Mouse (Mus musculus): Measurements from ENCODE around the gene Iqcc. TPM values are rescaled to one million over a fixed set of nuclear protein-coding genes. Genes with fewer than 3 reads are reported as not detected.

Gene Iqcc
- polyA plus RNA-seq, 1 experiment, result 14.6 TPM

- Histone ChIP-seq H3K4me3 (ENCODE audit: insufficient read depth, low read depth, low read length) (no peak overlapping the region), H3K4me1 (ENCODE audit: control insufficient read depth, insufficient read depth, insufficient read length, low read length) (peaks cover 11% of the 10 kb centered on the region), H3K27ac (replicated peaks; ENCODE audit: low read depth, low read length) (no peak overlapping the region)
Observed at GRCm38 (mm10) chr4:129575171-129575844, 43.6 kb downstream of the Iqcc start.

- no peak within 1 kb of the TSS for H3K4me3 ChIP-seq (ENCODE audit: insufficient read depth, low read depth, low read length)
- peaks cover 7% of the 10 kb centered on the region for H3K4me1 ChIP-seq (ENCODE audit: control insufficient read depth, insufficient read depth, insufficient read length, low read length)
- H3K27ac ChIP-seq (replicated peaks; ENCODE audit: low read depth, low read length), result 0 out of 2 replicates have a peak within 1 kb of the TSS, but pooled peaks have one; percentile 8
Observed at GRCm38 (mm10) chr4:129573430-129573829, 45.5 kb downstream of the Iqcc start, which contains the start of gene Lck. Gene Lck, minus strand, starts transcription at chr4:129573641.

- Histone ChIP-seq H3K4me1 (ENCODE audit: control insufficient read depth, insufficient read depth, insufficient read length, low read length) (peaks cover 5% of the 10 kb centered on the region), H3K27ac (replicated peaks; ENCODE audit: low read depth, low read length) (no peak overlapping the region), H3K4me3 (ENCODE audit: insufficient read depth, low read depth, low read length) (no peak overlapping the region)
Observed at GRCm38 (mm10) chr4:129573093-129573370, 45.9 kb downstream of the Iqcc start.

- Histone ChIP-seq H3K4me1 (ENCODE audit: control insufficient read depth, insufficient read depth, insufficient read length, low read length) (peaks cover 2% of the 10 kb centered on the region; the same call in 1 of the 2 replicates), H3K27ac (replicated peaks; ENCODE audit: low read depth, low read length) (0 out of 2 replicates have a peak overlapping the region, but pooled peaks have one; percentile 8), H3K4me3 (ENCODE audit: insufficient read depth, low read depth, low read length) (no peak overlapping the region)
Observed at GRCm38 (mm10) chr4:129572236-129573092, 46.4 kb downstream of the Iqcc start.

- H3K27ac ChIP-seq (replicated peaks; ENCODE audit: low read depth, low read length), result no peak overlapping the region
- H3K4me3 ChIP-seq (ENCODE audit: insufficient read depth, low read depth, low read length), result no peak overlapping the region
- H3K4me1 ChIP-seq (ENCODE audit: control insufficient read depth, insufficient read depth, insufficient read length, low read length), result peaks cover 2% of the 10 kb centered on the region; the same call in 1 of the 2 replicates
Observed at GRCm38 (mm10) chr4:129571551-129572084, 47.3 kb downstream of the Iqcc start.

GRCm38 (mm10) chr4:129570028-129570427 is 48.9 kb downstream of the Iqcc start:
- no peak overlapping the region for H3K27ac ChIP-seq (replicated peaks; ENCODE audit: low read depth, low read length)
- peaks cover 2% of the 10 kb centered on the region; the same call in 1 of the 2 replicates for H3K4me1 ChIP-seq (ENCODE audit: control insufficient read depth, insufficient read depth, insufficient read length, low read length)
- H3K4me3 ChIP-seq (ENCODE audit: insufficient read depth, low read depth, low read length), result no peak overlapping the region

GRCm38 (mm10) chr4:129568366-129568765 is 50.5 kb downstream of the Iqcc start:
- H3K27ac ChIP-seq (replicated peaks; ENCODE audit: low read depth, low read length), result no peak overlapping the region
- peaks cover 2% of the 10 kb centered on the region; the same call in 1 of the 2 replicates for H3K4me1 ChIP-seq (ENCODE audit: control insufficient read depth, insufficient read depth, insufficient read length, low read length)
- H3K4me3 ChIP-seq (ENCODE audit: insufficient read depth, low read depth, low read length), result no peak overlapping the region

- Histone ChIP-seq H3K4me3 (ENCODE audit: insufficient read depth, low read depth, low read length) (no peak overlapping the region), H3K27ac (replicated peaks; ENCODE audit: low read depth, low read length) (no peak overlapping the region), H3K4me1 (ENCODE audit: control insufficient read depth, insufficient read depth, insufficient read length, low read length) (no peaks in the 10 kb centered on the region)
Observed at GRCm38 (mm10) chr4:129565139-129565538, 53.8 kb downstream of the Iqcc start.

Other genes starting within 250 kb of the Iqcc start
- 1.5 and 3.4 TPM in 2 replicates for gene Zbtb8a, start 241.0 kb downstream of the Iqcc start, polyA plus RNA-seq (2012; ENCODE audit: insufficient read depth, insufficient read length, missing spikeins)
- not detected in 2 replicates for gene Zbtb8b, start 178.2 kb downstream of the Iqcc start, polyA plus RNA-seq (2012; ENCODE audit: insufficient read depth, insufficient read length, missing spikeins)
- 24.8 and 35.7 TPM in 2 replicates for gene Bsdc1, start 157.5 kb downstream of the Iqcc start, polyA plus RNA-seq (2012; ENCODE audit: insufficient read depth, insufficient read length, missing spikeins)
- gene Tssk3, start 128.1 kb downstream of the Iqcc start, polyA plus RNA-seq (2012; ENCODE audit: insufficient read depth, insufficient read length, missing spikeins), result not detected in 2 replicates
- gene Fam229a, start 127.9 kb downstream of the Iqcc start, polyA plus RNA-seq (2012; ENCODE audit: insufficient read depth, insufficient read length, missing spikeins), result not detected in 2 replicates
- gene Marcksl1, start 105.5 kb downstream of the Iqcc start, polyA plus RNA-seq (2012; ENCODE audit: insufficient read depth, insufficient read length, missing spikeins), result 3.5 and 4.9 TPM in 2 replicates
- 46.2 and 49.1 TPM in 2 replicates for gene Hdac1, start 76.4 kb downstream of the Iqcc start, polyA plus RNA-seq (2012; ENCODE audit: insufficient read depth, insufficient read length, missing spikeins)
- gene Lck, start 45.5 kb downstream of the Iqcc start, polyA plus RNA-seq (2012; ENCODE audit: insufficient read depth, insufficient read length, missing spikeins), result not detected in 2 replicates
- gene Fam167b, start 40.5 kb downstream of the Iqcc start, polyA plus RNA-seq (2012; ENCODE audit: insufficient read depth, insufficient read length, missing spikeins), result not detected in 2 replicates
- 156 and 174 TPM in 2 replicates for gene Eif3i, start 18.5 kb downstream of the Iqcc start, polyA plus RNA-seq (2012; ENCODE audit: insufficient read depth, insufficient read length, missing spikeins)
- gene Tmem234, start 18.4 kb downstream of the Iqcc start, polyA plus RNA-seq (2012; ENCODE audit: insufficient read depth, insufficient read length, missing spikeins), result 84.4 and 96.6 TPM in 2 replicates
- 1.3 TPM in 1 of 2 replicates, not detected in the other for gene Dcdc2b, start 4.8 kb downstream of the Iqcc start, polyA plus RNA-seq (2012; ENCODE audit: insufficient read depth, insufficient read length, missing spikeins)
- 59.5 and 76.0 TPM in 2 replicates for gene Ccdc28b, start 4.8 kb upstream of the Iqcc start, polyA plus RNA-seq (2012; ENCODE audit: insufficient read depth, insufficient read length, missing spikeins)
- 13.5 and 15.8 TPM in 2 replicates for gene Txlna, start 22.0 kb upstream of the Iqcc start, polyA plus RNA-seq (2012; ENCODE audit: insufficient read depth, insufficient read length, missing spikeins)
- 45.7 and 75.5 TPM in 2 replicates for gene Kpna6, start 53.7 kb upstream of the Iqcc start, polyA plus RNA-seq (2012; ENCODE audit: insufficient read depth, insufficient read length, missing spikeins)
- 5.4 and 7.3 TPM in 2 replicates for gene Tmem39b, start 77.7 kb upstream of the Iqcc start, polyA plus RNA-seq (2012; ENCODE audit: insufficient read depth, insufficient read length, missing spikeins)
- 16.9 and 23.4 TPM in 2 replicates for gene Khdrbs1, start 123.2 kb upstream of the Iqcc start, polyA plus RNA-seq (2012; ENCODE audit: insufficient read depth, insufficient read length, missing spikeins)
- 156 and 232 TPM in 2 replicates for gene Ptp4a2, start 192.1 kb upstream of the Iqcc start, polyA plus RNA-seq (2012; ENCODE audit: insufficient read depth, insufficient read length, missing spikeins)